Mouse (Mus musculus): ENCODE results near the gene Mpst. TPM values are rescaled to one million over a fixed set of nuclear protein-coding genes. Genes with fewer than 3 reads are reported as not detected.

Gene Mpst
- total and polyA plus RNA-seq, 2 experiments from 2014 or later = 3.5 to 85.9 TPM

DNA sequence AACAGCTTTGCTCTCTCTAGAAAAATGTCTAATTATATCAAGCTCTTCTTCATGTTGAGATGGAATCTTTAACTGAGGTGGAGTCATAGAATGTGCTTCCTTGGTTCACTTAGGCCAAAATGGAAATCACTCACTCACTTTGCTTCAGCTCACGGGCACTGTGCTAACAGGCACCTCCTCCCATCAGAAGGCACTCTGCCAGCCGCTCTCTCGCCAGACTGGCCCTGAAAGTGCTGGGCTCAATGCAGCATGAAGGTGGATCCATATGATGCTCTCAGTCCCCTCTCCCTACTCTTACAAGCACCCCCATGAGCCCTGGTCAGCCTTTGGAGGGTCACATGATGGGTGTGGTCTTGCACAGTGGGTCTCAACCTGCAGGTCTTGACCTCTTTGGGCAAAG is 32.0 kb upstream of the Mpst start:
- Histone ChIP-seq H3K27me3 (ENCODE audit: insufficient read depth, low read length) (no peaks in the 10 kb centered on the region), H3K9me3 (ENCODE audit: low read length) (no peaks in the 10 kb centered on the region), H3K4me1 (ENCODE audit: insufficient read depth) (no peaks in the 10 kb centered on the region), H3K9ac (no peak overlapping the region), H3K36me3 (ENCODE audit: insufficient read depth) (no peaks in the 10 kb centered on the region), H3K4me2 (ENCODE audit: low read depth) (no peak overlapping the region), H3K27ac (ENCODE audit: low read depth, low read length) (no peak overlapping the region), H3K4me3 (ENCODE audit: low read depth, low read length) (no peak overlapping the region)
- peak; percentile 25 for DNase-seq
- no peak for TF ChIP-seq CTCF (IDR thresholded peaks at IDR 0.05; ENCODE audit: low read depth)
- WGBS = 37% methylated on average over 3 of the region's 3 CpGs
- no peak for ATAC-seq

DNA sequence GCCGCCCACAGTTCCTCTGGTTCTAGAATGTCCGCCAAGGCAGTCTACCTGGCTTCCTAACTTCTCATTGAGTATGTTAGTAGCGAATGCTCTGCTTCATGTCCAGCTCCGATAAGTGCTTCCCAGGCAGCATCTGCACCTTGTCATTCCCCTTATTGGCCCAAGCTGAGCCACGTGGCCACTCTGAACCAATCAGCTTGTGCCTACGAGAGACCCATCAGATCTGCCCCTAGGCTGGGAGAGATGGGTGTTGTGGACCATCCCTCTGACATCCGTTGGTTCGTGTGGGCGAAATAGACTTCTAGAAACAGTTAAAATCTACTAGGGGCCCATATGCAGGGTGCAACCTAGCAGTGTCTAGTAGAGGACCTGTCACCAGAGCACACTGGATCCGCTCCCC is 28.4 kb upstream of the Mpst start:
- Histone ChIP-seq H3K27ac (ENCODE audit: low read depth, low read length) (no peak overlapping the region), H3K4me1 (ENCODE audit: insufficient read depth) (no peaks in the 10 kb centered on the region), H3K36me3 (ENCODE audit: insufficient read depth) (no peaks in the 10 kb centered on the region), H3K9ac (no peak overlapping the region), H3K4me3 (ENCODE audit: low read depth, low read length) (no peak overlapping the region), H3K4me2 (ENCODE audit: low read depth) (no peak overlapping the region), H3K27me3 (ENCODE audit: insufficient read depth, low read length) (no peaks in the 10 kb centered on the region), H3K9me3 (ENCODE audit: low read length) (no peaks in the 10 kb centered on the region)
- ATAC-seq (no peak), DNase-seq (no peak)
- WGBS = 89% methylated on average over 10 of the region's 10 CpGs
- TF ChIP-seq CTCF (IDR thresholded peaks at IDR 0.05; ENCODE audit: low read depth) = no peak

DNA sequence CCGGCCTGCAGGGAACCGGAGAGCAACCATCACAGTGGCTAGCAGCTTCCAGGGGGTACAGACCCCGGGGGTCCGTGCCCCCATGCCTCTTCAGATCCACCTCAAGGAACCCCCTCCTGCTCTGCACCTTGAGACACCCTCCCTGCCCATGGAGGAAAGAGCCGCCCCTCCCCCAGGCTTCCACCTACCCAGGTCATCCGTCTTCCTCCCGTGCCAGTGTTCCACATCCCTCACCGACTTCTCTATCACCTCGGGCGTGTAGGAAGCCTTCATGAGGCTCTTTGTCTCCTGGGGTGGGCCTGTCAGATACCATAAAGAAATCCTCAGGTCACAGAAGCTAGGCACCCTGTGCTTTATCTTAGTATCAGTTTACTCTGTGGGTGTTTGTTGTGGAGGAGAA is 27.7 kb upstream of the Mpst start:
- TF ChIP-seq CTCF (IDR thresholded peaks at IDR 0.05; ENCODE audit: low read depth) = no peak
- Histone ChIP-seq H3K4me1 (ENCODE audit: insufficient read depth) (no peaks in the 10 kb centered on the region), H3K4me2 (ENCODE audit: low read depth) (no peak overlapping the region), H3K9me3 (ENCODE audit: low read length) (no peaks in the 10 kb centered on the region), H3K27ac (ENCODE audit: low read depth, low read length) (no peak overlapping the region), H3K4me3 (ENCODE audit: low read depth, low read length) (no peak overlapping the region), H3K36me3 (ENCODE audit: insufficient read depth) (no peaks in the 10 kb centered on the region), H3K9ac (no peak overlapping the region), H3K27me3 (ENCODE audit: insufficient read depth, low read length) (no peaks in the 10 kb centered on the region)
- 90% methylated on average over 10 of the region's 10 CpGs for WGBS
- ATAC-seq = no peak
- no peak for DNase-seq

DNA sequence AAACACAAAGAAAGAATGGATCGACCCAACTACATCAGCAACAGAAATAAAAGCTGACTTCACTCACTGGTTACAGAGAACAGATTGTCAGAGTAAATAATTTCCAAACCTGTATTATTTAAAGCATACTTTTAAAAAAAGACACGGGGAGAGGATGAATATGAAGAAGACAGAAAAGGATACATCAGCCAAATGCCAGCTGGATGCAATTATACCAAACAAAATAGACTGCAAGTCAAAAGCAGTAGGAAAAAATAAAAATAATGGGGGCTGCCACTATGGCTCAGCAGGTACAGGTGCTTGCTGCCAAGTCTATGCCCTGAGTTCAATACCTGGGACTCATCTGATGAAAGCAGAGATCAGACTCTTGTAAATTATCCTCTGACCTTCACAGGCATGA is 26.0 kb upstream of the Mpst start:
- H3K4me2 ChIP-seq (ENCODE audit: low read depth) = no peak overlapping the region
- WGBS = 50% methylated on average over 2 of the region's 2 CpGs
- H3K4me1 ChIP-seq (ENCODE audit: insufficient read depth) = no peaks in the 10 kb centered on the region
- H3K9me3 ChIP-seq (ENCODE audit: low read length) = no peaks in the 10 kb centered on the region
- no peak overlapping the region for H3K27ac ChIP-seq (ENCODE audit: low read depth, low read length)
- no peaks in the 10 kb centered on the region for H3K36me3 ChIP-seq (ENCODE audit: insufficient read depth)
- H3K4me3 ChIP-seq (ENCODE audit: low read depth, low read length) = no peak overlapping the region
- H3K27me3 ChIP-seq (ENCODE audit: insufficient read depth, low read length) = no peaks in the 10 kb centered on the region
- no peak for DNase-seq
- TF ChIP-seq CTCF (IDR thresholded peaks at IDR 0.05; ENCODE audit: low read depth) = no peak
- no peak for ATAC-seq
- no peak overlapping the region for H3K9ac ChIP-seq

DNA sequence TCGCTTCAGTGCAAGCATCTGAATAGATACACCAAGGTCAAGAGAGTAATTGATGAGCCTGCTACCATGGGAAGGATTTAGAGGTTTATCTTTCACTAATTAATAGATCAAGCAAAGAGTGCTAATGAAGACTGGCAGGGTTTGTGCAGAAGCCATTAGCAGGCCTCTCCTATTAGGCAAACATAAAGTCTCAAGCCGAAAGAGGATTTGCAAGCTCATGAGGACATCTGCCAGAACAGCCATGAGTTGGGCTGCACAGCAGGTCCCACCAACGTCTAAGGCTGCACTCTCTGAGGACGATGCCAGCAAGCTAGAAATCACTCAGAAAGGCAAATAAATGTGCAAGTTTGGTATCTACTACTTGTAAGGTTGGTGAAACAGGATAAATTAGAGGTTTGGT is 25.5 kb upstream of the Mpst start:
- Histone ChIP-seq H3K9ac (no peak overlapping the region), H3K4me3 (ENCODE audit: low read depth, low read length) (no peak overlapping the region), H3K27ac (ENCODE audit: low read depth, low read length) (no peak overlapping the region), H3K27me3 (ENCODE audit: insufficient read depth, low read length) (no peaks in the 10 kb centered on the region), H3K9me3 (ENCODE audit: low read length) (no peaks in the 10 kb centered on the region), H3K4me1 (ENCODE audit: insufficient read depth) (no peaks in the 10 kb centered on the region), H3K4me2 (ENCODE audit: low read depth) (no peak overlapping the region), H3K36me3 (ENCODE audit: insufficient read depth) (no peaks in the 10 kb centered on the region)
- DNase-seq (peak; percentile 35), ATAC-seq (no peak)
- no peak for TF ChIP-seq CTCF (IDR thresholded peaks at IDR 0.05; ENCODE audit: low read depth)
- 25% methylated on average over 4 of the region's 4 CpGs for WGBS

DNA sequence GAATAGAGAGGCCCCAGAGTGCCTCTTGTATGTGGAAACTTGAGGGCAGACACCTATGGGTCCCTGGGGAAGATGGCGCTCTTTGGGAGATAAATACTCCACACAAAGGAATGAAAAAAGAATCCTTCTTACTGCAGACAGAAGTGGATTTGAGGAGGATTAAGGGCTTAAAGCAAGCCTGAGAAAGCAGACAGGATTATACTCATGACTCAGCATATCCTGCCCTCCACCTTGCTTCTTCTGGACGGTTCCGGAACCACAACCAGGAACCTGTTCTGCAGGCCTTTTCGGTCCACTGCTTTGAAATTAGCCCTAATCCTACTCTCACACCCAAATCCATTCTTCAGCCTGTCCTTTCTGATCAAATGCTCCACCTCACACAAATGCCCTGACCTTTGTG is 24.1 kb upstream of the Mpst start:
- Histone ChIP-seq H3K9me3 (ENCODE audit: low read length) (no peaks in the 10 kb centered on the region), H3K9ac (no peak overlapping the region), H3K4me1 (ENCODE audit: insufficient read depth) (no peaks in the 10 kb centered on the region), H3K36me3 (ENCODE audit: insufficient read depth) (no peaks in the 10 kb centered on the region), H3K27ac (ENCODE audit: low read depth, low read length) (no peak overlapping the region), H3K4me2 (ENCODE audit: low read depth) (no peak overlapping the region), H3K4me3 (ENCODE audit: low read depth, low read length) (no peak overlapping the region), H3K27me3 (ENCODE audit: insufficient read depth, low read length) (no peaks in the 10 kb centered on the region)
- TF ChIP-seq CTCF (IDR thresholded peaks at IDR 0.05; ENCODE audit: low read depth) = no peak
- no peak for DNase-seq
- WGBS = 81% methylated on average over 4 of the region's 4 CpGs
- ATAC-seq = no peak

DNA sequence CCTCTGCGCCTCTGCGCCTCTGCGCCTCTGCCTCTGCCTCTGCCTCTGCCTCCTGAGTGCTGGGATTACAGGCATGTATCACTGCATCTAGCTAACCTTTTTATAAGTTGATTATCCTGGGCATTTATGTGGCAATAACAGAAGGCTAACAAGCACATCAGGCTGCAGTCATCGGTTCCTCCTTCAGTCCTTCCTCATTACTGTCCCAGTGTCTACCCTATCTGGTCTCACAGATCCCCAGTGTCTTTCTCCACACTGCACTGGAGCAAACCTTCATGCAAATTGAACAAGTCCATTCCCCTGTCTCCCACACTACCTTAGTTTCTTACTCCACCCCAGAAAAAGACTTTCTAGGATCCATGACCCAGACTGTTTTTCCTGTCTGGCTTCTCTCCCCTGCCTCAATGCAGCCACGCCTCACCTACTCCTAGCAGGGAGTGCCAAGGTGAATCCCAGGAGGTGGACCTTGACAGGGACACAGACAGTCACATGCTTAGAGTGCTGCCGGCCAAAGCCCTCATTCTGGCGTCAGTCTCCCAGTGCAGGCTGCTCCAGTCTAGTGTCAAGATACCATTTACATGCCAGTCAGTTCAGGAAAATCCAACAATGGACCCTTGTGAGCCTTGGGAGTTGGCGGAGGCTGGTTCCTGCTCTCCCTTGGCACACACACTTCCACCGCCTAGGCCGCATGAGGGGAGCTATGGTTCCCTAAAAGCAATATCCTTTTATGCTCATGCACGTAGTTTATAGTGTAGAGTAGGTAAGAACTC is 22.6 kb upstream of the Mpst start:
- Histone ChIP-seq H3K4me1 (ENCODE audit: insufficient read depth) (no peaks in the 10 kb centered on the region), H3K27me3 (ENCODE audit: insufficient read depth, low read length) (no peaks in the 10 kb centered on the region), H3K4me2 (ENCODE audit: low read depth) (no peak overlapping the region), H3K27ac (ENCODE audit: low read depth, low read length) (peak overlapping the region; percentile 69), H3K36me3 (ENCODE audit: insufficient read depth) (no peaks in the 10 kb centered on the region), H3K4me3 (ENCODE audit: low read depth, low read length) (no peak overlapping the region), H3K9me3 (ENCODE audit: low read length) (no peaks in the 10 kb centered on the region), H3K9ac (no peak overlapping the region)
- TF ChIP-seq CTCF (IDR thresholded peaks at IDR 0.05; ENCODE audit: low read depth) = no peak
- 53% methylated on average over 11 of the region's 11 CpGs for WGBS
- DNase-seq = peak; percentile 69
- peak; percentile 94 for ATAC-seq

Data from forebrain, postnatal 0 days (tissue).